Mouse (Mus musculus) urinary bladder, adult 2 months (tissue): ENCODE results near the gene Mybph. TPM values are rescaled to one million over a fixed set of nuclear protein-coding genes. Genes with fewer than 3 reads are reported as not detected.

ENCODE experiments used
- DNase-seq: peaks from one replicate; pipeline ENCODE4 v3.0.0; 2022; ENCODE audit warnings: low spot score
- polyA plus RNA-seq: library from polyadenylated mRNA; depleted of rRNA; stranded (reverse); fragments of >200 nt; gene quantifications from 2 replicates; pipeline ENCODE4 v1.2.3, GENCODE M21; 2012

Mybph gene
- polyA plus RNA-seq, 1 experiment = not detected

GRCm38 (mm10) chr1:134211043-134211442 lies 17.8 kb downstream of the Mybph start:
- no peak for DNase-seq

DNA sequence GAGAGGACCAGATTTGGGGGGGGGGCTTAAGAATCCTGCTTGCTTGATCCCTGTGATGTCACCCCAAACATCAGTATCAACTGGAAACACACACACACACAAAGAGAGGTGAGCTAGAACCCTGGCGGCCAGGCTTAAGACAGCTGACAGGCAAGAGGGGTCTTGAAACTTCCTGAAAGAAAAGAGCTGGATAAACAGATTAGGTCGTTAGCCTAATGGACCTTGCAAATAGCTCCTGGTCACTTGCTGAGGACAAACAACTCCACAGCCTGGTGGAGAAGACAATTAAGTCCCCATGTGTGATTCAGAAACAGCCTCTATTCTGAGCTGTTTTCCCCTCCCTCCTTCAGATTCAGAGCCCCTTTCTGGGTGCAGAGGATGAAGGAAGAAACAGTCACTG lies 18.4 kb downstream of the Mybph start:
- no peak for DNase-seq

DNA sequence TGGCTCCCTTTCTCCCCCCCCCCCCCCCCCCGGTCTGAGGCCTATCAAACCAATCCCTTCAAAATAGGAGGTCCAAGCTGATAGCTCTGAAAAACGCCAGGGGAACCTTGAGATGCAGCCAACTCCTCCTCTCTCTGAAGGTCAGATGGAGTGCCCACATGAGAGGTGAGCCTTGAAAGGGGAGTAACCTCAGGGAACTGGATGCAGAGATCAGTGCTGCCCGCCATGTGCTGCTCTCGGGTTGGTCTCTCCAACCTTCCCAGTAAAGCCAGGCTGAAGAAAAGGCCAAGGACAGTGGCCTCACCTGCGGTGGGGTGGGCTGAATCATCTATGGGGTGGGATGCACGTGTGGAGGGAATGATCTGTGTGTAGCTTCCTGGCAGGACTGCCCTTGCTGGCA lies 19.1 kb downstream of the Mybph start:
- no peak for DNase-seq

- DNase-seq = no peak
Measured at GRCm38 (mm10) chr1:134213405-134213804, 20.2 kb downstream of the Mybph start.

DNA sequence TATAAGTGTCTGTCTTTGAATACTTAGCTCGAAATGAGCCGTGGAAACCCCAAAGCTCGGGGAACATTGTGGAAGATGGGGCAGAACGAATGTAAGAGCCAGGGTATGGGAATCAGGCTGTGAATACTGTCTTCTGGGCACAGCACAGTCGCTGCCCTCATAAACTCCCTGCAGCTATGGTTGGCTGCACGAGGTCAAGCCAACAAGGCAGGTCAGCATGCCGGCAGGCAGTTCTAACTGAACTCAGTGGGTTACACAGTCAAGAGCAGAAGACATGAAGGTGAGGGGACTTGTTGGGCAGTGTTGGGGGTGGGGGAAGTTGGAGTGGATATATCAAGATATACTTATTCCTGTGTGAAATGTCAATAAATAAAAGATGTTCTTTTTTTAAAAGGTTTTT lies 21.8 kb downstream of the Mybph start:
- no peak for DNase-seq

DNA sequence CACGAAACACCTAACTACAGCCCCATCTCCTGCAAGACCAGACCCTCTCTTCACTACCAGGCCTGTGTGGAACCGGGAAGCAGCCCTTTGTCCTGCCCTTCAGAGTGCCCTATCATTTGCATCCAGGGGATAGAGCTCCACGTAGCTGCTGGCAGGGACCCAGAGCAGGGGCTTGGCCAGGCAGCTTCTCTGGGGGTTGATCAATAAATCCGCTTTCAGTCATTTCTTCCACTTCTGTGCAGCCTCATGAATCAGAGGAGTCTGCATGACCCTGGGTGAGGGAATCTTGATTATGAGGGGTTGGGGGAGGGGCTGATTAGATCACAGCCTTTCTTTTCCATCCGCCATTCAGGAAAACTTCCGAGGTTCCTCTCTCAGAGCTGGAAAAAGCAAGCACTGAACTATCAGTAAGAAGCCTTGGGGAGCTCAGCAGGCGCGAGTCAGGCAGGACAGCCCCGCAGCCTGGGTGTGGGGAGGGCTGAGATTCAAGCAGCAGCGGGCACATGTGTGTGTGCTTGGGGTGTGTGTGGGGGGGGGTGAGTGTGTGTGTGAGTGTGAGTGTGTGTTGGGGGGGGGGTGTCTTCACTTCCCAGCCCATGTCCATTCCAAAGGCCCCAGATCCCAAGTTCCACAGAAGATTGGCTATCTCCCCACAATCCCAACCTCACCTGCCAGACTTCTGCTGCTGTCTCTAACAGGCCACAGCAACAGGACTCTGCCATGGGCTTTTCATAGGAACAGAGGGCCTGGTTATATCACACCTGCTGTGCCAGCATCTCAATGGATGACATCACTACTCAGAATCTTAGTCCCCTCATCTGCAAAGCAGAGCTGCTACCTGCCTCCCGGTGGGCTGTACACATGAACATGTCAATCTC lies 22.7 kb downstream of the Mybph start:
- DNase-seq = no peak

DNA sequence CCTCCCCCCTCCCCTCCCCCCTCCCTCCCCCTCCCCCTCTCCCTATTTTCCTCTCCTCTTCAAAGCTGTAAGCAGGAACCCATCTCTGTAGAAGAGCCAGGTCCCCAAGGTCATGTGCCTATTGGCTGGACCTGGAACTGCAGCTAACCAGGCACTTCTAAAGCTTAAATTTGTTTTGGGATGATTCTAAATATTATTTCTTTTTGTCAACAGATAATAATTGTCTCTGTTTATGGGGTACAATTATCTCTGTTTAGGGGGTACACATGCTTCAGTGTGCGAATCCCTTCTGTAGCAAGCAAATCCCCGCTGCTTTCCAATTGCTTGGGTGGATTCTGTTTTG lies 23.4 kb downstream of the Mybph start:
- DNase-seq = no peak

GRCm38 (mm10) chr1:134217028-134217481 lies 23.8 kb downstream of the Mybph start:
- DNase-seq = no peak

GRCm38 (mm10) chr1:134217942-134218341 lies 24.7 kb downstream of the Mybph start:
- DNase-seq = no peak

DNA sequence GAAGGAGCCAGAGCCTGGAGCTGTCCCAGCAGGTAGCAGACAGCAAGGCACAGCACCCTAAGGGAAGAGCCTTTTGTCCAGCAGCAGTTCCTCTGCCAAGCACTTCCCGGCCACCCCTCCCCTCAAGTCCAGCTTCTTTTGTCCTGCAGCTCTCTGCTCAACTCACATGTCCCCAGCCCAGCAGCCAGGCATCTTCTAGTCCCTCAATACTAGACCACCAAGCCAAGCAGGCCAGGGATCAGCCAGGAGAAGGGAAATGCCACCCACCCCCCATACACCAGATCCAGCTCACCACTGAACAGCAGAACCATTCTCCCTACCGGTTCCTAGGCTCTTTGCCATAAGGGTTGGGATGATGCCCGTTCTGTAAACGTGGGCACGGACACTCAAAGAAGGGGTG lies 26.4 kb downstream of the Mybph start:
- DNase-seq = no peak

DNA sequence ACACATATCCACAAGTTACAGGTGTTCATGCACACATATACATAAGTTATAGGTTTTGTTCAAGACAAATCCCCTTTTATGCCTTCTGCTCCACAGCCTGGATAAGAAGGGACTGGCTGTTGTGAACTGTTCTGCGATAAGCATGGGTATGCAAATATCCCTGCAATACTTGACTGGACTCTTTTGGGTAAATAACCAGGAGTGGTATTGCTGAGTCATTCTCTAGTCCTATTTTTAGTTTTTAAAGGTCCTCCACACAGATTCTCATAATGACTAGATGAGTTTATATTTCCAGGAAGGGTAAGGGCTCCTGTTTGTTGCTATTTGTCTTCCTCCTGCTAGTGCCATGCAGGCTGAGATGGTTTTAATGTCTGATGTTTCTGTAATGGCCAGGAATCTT lies 27.9 kb downstream of the Mybph start:
- no peak for DNase-seq

GRCm38 (mm10) chr1:134222122-134223055 lies 29.1 kb downstream of the Mybph start:
- no peak for DNase-seq

DNA sequence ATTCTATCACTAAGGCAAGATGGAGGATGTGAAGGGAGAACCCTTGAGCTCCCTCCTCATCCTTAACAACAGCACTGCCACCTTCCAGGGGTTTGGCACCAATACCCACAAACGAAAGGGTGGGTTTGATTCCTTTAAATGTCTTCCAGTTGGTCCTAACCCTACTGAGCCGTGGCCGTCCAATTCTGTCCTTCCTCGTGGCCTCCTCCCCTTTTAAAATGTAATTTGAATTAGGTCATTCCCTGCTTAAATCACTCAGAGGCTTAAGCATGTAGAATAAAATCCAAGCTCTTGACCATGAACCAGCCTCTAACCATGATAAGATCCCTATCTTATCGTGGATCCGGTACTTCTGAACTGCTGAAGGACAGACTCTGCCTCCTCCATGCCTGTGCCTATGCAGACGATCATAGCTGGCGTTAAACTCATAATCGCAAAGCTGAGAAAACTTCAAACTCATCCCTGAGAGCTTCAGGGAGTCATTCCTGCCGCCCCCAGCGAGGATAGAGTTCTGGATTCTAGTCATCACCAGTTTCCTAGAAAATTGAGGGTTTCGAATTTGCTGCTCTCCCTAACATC lies 31.5 kb downstream of the Mybph start:
- no peak for DNase-seq

DNA sequence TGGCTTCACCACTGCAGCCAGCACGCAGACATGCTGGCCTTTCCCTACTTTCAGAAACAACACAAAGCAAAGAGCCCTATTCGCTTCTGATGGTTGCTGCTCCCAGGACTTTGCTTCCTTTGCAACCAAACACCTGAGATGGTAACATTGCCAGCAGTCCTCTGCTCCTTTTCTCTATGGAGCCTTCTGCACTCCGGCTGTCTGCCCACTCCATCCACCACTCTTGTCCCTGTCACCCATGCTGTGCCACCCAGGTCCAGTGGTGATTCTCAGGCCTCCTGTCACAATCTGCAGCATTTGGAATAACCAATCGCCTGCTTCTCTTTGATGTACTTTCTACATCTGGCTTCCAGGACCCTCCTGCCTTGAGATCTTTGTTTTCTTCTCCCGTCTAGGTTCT lies 32.1 kb downstream of the Mybph start:
- DNase-seq = no peak

DNA sequence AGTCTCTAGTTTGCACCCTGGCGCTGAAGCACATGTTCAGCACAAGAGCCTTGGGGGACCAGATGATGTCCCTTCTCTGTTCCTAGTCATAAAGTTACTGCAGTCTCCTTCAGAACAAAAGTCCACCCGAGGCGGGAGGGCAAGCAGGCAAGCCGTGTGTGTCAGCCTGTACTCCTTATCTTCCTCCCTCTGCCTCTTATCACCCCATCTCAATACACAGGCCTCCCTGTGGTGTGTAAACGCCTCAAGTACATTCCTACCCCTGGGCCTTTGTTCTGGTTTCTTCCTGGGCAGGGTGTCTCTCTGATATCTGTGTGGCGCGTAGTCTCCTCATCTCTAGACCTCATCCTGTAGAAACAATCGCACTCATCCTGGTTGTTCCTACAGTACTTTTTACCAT lies 33.5 kb downstream of the Mybph start:
- no peak for DNase-seq

DNA sequence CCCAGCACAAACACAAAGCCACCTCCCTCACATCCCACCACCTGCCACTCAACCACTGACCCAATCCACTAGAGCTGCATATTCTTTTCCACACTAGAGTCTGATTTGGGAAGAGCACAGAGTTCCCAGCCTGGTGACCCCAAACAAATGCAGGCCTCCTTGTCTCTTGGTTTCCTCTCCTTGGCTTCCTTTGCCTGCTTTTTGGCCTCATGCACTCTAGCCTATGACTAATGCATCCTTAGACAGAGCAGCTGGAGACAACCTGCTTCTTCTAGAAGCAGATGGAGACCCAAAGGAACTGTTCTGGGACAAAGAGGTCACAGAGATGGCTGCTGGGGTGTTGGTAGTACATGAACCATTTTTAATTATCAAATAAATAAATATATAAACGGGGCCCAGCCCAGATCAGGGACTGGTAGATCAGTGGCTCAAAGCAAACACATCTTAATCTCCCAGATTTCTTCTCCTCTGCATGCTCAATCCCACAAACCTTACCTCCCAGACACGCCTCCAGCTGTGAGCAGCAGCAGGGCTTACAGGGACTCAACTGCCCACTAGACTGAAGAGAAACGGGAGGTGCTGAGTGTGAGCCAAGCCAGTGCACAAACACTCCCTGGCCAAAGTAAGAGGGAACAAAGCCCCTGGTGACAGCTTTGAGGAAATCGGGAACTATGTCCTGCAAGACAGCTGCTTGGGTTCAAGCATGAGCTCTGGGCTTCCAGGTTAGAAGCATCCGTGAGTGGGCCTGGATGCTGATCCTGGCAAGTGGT lies 36.7 kb downstream of the Mybph start:
- DNase-seq = no peak

DNA sequence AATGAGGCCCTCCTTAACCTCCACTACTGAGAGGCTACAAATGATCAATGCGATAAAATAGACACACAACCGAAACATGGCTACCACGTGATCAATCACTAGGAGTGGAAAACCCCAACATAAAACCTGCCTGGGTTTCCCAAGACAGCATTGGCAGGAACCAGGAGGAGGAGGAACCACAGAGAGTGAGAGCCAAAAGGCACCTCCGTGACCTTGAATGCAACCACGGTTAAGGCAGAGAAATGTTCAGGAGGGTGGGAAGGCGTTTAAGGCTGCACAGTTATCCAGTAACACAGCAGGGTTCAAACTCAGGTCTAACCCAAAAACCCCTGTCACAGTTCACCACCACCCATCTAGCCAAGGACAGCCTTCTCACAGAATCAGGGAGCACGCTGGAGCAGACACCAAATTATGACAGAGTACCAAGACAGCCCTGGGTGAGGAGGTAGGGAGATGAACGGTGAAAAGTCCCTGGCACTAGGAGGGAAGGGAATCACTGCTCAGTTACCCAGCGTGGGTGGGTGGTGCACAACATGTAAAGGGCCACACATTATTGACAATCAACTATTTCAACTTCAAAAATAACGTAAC lies 37.5 kb downstream of the Mybph start:
- DNase-seq = no peak

DNA sequence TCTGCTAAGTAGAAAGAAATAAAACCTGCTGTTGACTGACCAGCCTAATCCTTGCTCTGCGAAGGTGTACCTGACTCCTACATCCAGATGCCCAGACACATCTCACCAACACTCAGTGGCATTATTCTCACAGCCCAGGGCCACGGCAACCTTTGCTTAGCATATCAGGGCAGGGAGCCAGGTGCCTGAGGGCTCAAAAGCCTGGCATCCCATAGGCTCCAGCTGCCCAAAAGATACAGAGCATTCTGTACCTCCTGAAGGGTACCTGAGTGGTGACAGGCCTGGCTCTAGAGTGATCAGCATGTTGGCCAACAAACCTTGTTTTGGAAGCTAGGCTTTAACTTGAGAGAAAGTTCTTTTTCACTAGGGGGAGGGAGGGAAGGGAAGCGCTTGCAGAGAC lies 38.0 kb downstream of the Mybph start:
- no peak for DNase-seq

DNA sequence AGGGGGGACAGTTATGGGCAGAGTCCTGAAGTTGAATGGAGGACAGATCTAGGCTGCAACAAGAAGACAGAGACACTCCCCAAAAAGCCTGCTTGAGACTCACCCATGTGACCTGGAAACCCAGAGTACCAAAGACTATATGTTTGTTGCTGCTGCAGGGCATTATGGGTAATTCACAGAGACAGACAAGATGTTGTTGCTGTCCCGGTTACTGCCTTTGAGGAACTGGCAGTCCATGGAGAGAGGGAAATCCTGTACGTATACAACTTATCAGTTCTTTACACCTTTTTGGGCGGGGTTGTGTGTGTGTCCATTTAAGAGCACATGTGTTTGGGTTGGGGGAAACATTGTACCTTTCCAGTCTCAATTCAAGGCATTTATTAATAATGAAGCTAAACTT lies 38.4 kb downstream of the Mybph start:
- no peak for DNase-seq

GRCm38 (mm10) chr1:134232326-134232725 lies 39.1 kb downstream of the Mybph start:
- DNase-seq = no peak
